Mouse (Mus musculus) intestine, embryonic 14.5 days (tissue): ENCODE results near the gene Olfr1052. TPM values are rescaled to one million over a fixed set of nuclear protein-coding genes. Genes with fewer than 3 reads are reported as not detected.
"Not testable (repeated sequence)": the region's sequence is repeated elsewhere in the genome, so short reads cannot be mapped to it uniquely, and the experiment has no call there.

Experiments
- ATAC-seq: fragments of 200-750 bp; cut with Nextera tagmentation; replicated peaks from 2 replicates; pipeline ENCODE4 v1.8.0; 2017; ENCODE audit warnings: low read depth, moderate number of reproducible peaks, moderate TSS enrichment, moderate library complexity; ENCODE audit not compliant: low FRiP score, low TSS enrichment
- DNase-seq: peaks from one replicate; pipeline ENCODE4 v3.0.0-alpha.2; 2018; ENCODE audit warnings: low spot score
- H3K27ac ChIP-seq: fragments of 300-500 bp; sonication (generic); 2 replicates; pipeline ENCODE4 v1.5.1; 2014; ENCODE audit warnings: low read depth, mild to moderate bottlenecking, control low read depth
- H3K27me3 ChIP-seq: fragments of 300-500 bp; sonication (generic); replicated peaks from 2 replicates; pipeline ENCODE4 v1.6.1; 2014; ENCODE audit warnings: low read length, control low read depth; ENCODE audit not compliant: control insufficient read depth, insufficient read depth
- H3K36me3 ChIP-seq: fragments of 300-500 bp; sonication (generic); 2 replicates; pipeline ENCODE4 v1.6.1; 2014; ENCODE audit warnings: low read length, control low read depth; ENCODE audit not compliant: control insufficient read depth, insufficient read depth
- H3K4me1 ChIP-seq: fragments of 300-500 bp; sonication (generic); replicated peaks from 2 replicates; pipeline ENCODE4 v1.6.1; 2014; ENCODE audit warnings: low read length, control low read depth, mixed read lengths; ENCODE audit not compliant: control insufficient read depth, insufficient read depth
- H3K4me2 ChIP-seq: fragments of 300-500 bp; sonication (generic); 2 replicates; pipeline ENCODE4 v1.6.1; 2014; ENCODE audit warnings: low read length
- H3K4me3 ChIP-seq: fragments of 300-500 bp; sonication (generic); 2 replicates; pipeline ENCODE4 v1.5.1; 2014; ENCODE audit warnings: low read depth, low read length, control low read depth, mixed read lengths
- H3K9ac ChIP-seq: fragments of 300-500 bp; sonication (generic); 2 replicates; pipeline ENCODE4 v1.6.1; 2014; ENCODE audit warnings: mild to moderate bottlenecking, low read length
- H3K9me3 ChIP-seq: fragments of 300-500 bp; sonication (generic); 2 replicates; pipeline ENCODE4 v1.6.1; 2016; ENCODE audit warnings: low read length, control low read depth; ENCODE audit not compliant: control insufficient read depth
- whole genome bisulfite sequencing: fragments of 180-500 bp; shearing (Covaris S2); extraction: QIAGEN DNeasy Blood & Tissue Kit; methylation state at CpG from one replicate; pipeline ENCODE4 v1.1.7; 2014; 5-methylcytosine and 5-hydroxymethylcytosine counted together
- polyA plus RNA-seq: library from polyadenylated mRNA; unstranded; fragments of >200 nt; fragmentation: Nextera tagmentation; extraction: Ambion mirVana; gene quantifications from 2 replicates; pipeline ENCODE4 v1.2.1, GENCODE M21; 2014

Olfr1052 gene
- polyA plus RNA-seq, result not detected in 2 replicates

DNA sequence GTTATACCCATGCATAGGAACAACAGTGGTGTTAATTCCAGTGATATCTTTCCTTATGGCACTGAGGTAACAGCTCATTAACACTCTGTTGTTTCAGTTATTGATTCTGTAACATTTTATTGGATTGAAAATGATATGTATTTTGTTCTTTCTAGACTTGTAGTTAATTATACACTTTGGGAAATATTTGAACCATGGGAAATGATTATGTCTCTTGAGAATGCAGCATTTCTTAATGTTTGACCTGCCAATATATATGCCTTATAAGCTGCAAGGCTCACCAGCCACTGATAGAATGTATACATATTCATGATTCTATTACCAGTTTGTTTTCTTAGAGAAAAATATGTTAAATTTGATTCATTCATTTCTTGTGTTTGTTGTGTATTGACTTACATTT is at the start of gene Olfr1052:
Gene Olfr1052 (plus strand): TSS at position 301 of the 400 bp plus-strand sequence.
- Histone ChIP-seq H3K4me3 (no peak within 1 kb of the TSS), H3K4me1 (no peaks in the 10 kb centered on the region), H3K27ac (no peak within 1 kb of the TSS), H3K9ac (no peak within 1 kb of the TSS), H3K4me2 (no peak within 1 kb of the TSS), H3K9me3 (no peaks in the 10 kb centered on the region), H3K36me3 (no peaks in the 10 kb centered on the region), H3K27me3 (no peaks in the 10 kb centered on the region)
- DNase-seq (no peak), ATAC-seq (no peak)

DNA sequence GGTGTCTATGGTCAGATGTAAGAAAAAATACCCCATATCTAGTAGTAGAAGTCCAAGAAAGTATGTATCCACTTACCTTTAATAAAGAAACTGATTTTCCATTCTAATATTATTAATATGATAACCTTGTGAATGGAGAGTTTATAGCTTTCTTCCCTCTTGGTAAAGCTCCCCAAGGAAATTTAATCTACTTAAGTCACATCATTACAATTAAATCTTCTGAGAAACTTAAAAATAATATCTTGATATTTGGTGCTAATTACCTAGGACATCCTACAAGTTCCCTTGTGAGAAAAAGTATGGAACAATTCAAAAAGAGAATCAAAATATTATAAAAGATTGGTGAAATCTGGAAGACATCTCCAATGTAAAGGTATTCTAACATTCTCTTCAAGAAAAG is 34.0 kb upstream of the Olfr1052 start, which contains the start of gene Olfr1049:
Gene Olfr1049 (minus strand): TSS at position 101 of the 400 bp plus-strand sequence.
- ATAC-seq, H3K4me2 ChIP-seq, H3K4me1 ChIP-seq, H3K27ac ChIP-seq, DNase-seq, H3K27me3 ChIP-seq, H3K9ac ChIP-seq, H3K36me3 ChIP-seq, H3K4me3 ChIP-seq, H3K9me3 ChIP-seq: not testable (repeated sequence)

DNA sequence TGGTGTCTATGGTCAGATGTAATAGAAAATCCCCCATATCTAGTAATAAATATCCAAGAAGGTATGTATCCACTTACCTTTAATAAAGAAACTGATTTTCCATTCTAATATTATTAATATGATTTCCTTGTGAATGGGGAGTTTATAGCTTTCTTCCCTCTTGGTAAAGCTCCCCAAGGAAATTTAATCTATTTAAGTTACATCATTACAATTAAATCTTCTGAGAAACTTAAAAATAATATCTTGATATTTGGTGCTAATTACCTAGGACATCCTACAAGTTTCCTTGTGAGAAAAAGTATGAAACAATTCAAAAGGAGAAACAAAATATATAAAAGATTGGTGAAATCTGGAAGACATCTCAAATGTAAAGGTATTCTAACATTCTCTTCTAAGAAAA is 13.3 kb upstream of the Olfr1052 start, which contains the start of gene Olfr1051:
Gene Olfr1051 (minus strand): TSS at position 101 of the 400 bp plus-strand sequence.
- H3K9me3 ChIP-seq, H3K4me3 ChIP-seq, H3K4me1 ChIP-seq, ATAC-seq, DNase-seq, H3K27me3 ChIP-seq, H3K4me2 ChIP-seq, H3K27ac ChIP-seq, H3K36me3 ChIP-seq, H3K9ac ChIP-seq: not testable (repeated sequence)

DNA sequence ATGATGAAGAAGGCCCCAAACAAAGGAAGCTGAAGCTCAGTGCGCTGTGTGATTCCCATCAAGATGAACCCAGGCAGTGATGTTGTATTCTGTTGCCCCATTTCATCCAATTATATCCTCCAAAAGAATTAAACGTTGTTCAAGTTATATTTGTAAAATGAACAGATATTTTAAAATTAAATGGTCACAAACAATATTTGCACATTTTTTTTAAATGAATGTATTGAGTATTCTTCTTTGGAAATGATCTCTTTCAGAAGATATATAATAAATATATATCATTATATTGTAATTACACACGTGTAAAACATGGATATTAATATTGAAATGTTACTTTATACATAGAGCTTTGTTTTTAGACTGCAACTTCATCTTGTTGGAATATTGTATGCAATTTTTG is 22.9 kb downstream of the Olfr1052 start, which contains the start of gene Olfr1053:
Gene Olfr1053 (minus strand): TSS at position 101 of the 400 bp plus-strand sequence.
- Histone ChIP-seq H3K4me1 (no peaks in the 10 kb centered on the region), H3K9me3 (no peaks in the 10 kb centered on the region), H3K27ac (no peak within 1 kb of the TSS), H3K36me3 (no peaks in the 10 kb centered on the region), H3K9ac (no peak within 1 kb of the TSS), H3K4me2 (no peak within 1 kb of the TSS), H3K4me3 (no peak within 1 kb of the TSS), H3K27me3 (no peaks in the 10 kb centered on the region)
- DNase-seq (no peak), ATAC-seq (no peak)
- WGBS, result 59% methylated on average over 3 of the region's 3 CpGs

DNA sequence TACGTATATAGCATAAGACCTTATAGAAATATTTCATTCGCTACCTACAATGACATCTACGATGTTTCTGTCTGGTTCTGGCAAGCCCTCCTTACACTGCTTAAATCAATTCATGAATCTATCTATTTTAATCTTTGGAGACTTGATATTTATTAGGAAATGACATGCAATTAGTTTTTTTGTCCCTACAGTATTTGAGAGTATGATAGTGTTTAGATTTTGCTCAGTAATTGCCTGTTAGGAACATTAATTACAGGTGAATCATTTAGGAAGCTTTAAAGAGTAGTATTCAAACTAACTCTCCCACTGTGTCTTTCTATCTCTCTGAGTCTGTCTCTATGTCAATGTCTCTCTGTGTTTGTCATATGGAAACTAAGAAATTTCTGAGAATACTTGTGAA is 43.1 kb downstream of the Olfr1052 start, which contains the start of gene Olfr1054:
Gene Olfr1054 (minus strand): TSS at position 101 of the 400 bp plus-strand sequence.
- no peak within 1 kb of the TSS for H3K9ac ChIP-seq
- H3K4me2 ChIP-seq, result no peak within 1 kb of the TSS
- 84% methylated on average over 3 of the region's 3 CpGs for WGBS
- no peaks in the 10 kb centered on the region for H3K9me3 ChIP-seq
- no peaks in the 10 kb centered on the region for H3K4me1 ChIP-seq
- H3K4me3 ChIP-seq, result no peak within 1 kb of the TSS
- no peak within 1 kb of the TSS for H3K27ac ChIP-seq
- no peak for DNase-seq
- H3K36me3 ChIP-seq, result no peaks in the 10 kb centered on the region
- no peaks in the 10 kb centered on the region for H3K27me3 ChIP-seq
- no peak for ATAC-seq

Other genes with a start within 250 kb of the Olfr1052 start
- gene Olfr1034, start 246.6 kb upstream of the Olfr1052 start, polyA plus RNA-seq, result 0.07 TPM in 1 of 2 replicates, not detected in the other
- not detected in 2 replicates for gene Olfr1036, start 218.5 kb upstream of the Olfr1052 start, polyA plus RNA-seq
- gene Olfr1037, start 205.1 kb upstream of the Olfr1052 start, polyA plus RNA-seq, result not detected in 2 replicates
- gene Olfr1039, start 156.5 kb upstream of the Olfr1052 start, polyA plus RNA-seq, result not detected in 2 replicates
- gene Olfr1040, start 145.7 kb upstream of the Olfr1052 start, polyA plus RNA-seq, result not detected in 2 replicates
- gene Olfr1042, start 130.6 kb upstream of the Olfr1052 start, polyA plus RNA-seq, result not detected in 2 replicates
- not detected in 2 replicates for gene Olfr1043, start 124.9 kb upstream of the Olfr1052 start, polyA plus RNA-seq
- gene Olfr1044, start 114.6 kb upstream of the Olfr1052 start, polyA plus RNA-seq, result not detected in 2 replicates
- not detected in 2 replicates for gene Olfr52, start 106.8 kb upstream of the Olfr1052 start, polyA plus RNA-seq
- gene Olfr1045, start 89.4 kb upstream of the Olfr1052 start, polyA plus RNA-seq, result not detected in 2 replicates
- gene Olfr1046, start 73.1 kb upstream of the Olfr1052 start, polyA plus RNA-seq, result not detected in 2 replicates
- not detected in 2 replicates for gene Olfr1047, start 61.1 kb upstream of the Olfr1052 start, polyA plus RNA-seq
- not detected in 2 replicates for gene Olfr1048, start 52.2 kb upstream of the Olfr1052 start, polyA plus RNA-seq
- gene Olfr1049, start 34.1 kb upstream of the Olfr1052 start, polyA plus RNA-seq, result not detected in 2 replicates
- gene Olfr1051, start 13.4 kb upstream of the Olfr1052 start, polyA plus RNA-seq, result not detected in 2 replicates
- gene Olfr1053, start 22.8 kb downstream of the Olfr1052 start, polyA plus RNA-seq, result not detected in 2 replicates
- not detected in 2 replicates for gene Olfr1054, start 43.0 kb downstream of the Olfr1052 start, polyA plus RNA-seq
- not detected in 2 replicates for gene Olfr1055, start 57.8 kb downstream of the Olfr1052 start, polyA plus RNA-seq
- gene Olfr1056, start 70.0 kb downstream of the Olfr1052 start, polyA plus RNA-seq, result not detected in 2 replicates
- not detected in 2 replicates for gene Olfr1057, start 85.9 kb downstream of the Olfr1052 start, polyA plus RNA-seq
- gene Olfr1058, start 96.1 kb downstream of the Olfr1052 start, polyA plus RNA-seq, result not detected in 2 replicates
- gene Olfr1061, start 121.6 kb downstream of the Olfr1052 start, polyA plus RNA-seq, result not detected in 2 replicates
- not detected in 2 replicates for gene Olfr1062, start 134.3 kb downstream of the Olfr1052 start, polyA plus RNA-seq
- not detected in 2 replicates for gene Olfr1065, start 158.1 kb downstream of the Olfr1052 start, polyA plus RNA-seq
- gene Olfr1066, start 163.8 kb downstream of the Olfr1052 start, polyA plus RNA-seq, result not detected in 2 replicates
- not detected in 2 replicates for gene Olfr228, start 194.9 kb downstream of the Olfr1052 start, polyA plus RNA-seq
- not detected in 2 replicates for gene Olfr1076, start 216.0 kb downstream of the Olfr1052 start, polyA plus RNA-seq